Mouse (Mus musculus): Measurements from ENCODE around the gene Prkce.

GRCm38 (mm10) chr17:86518604-86519003, 351.0 kb downstream of the Prkce start:
- TF ChIP-seq CTCF (IDR thresholded peaks at IDR 0.05; ENCODE audit: low read depth, low read length) (no peak), GATA2 (IDR thresholded peaks at IDR 0.05; ENCODE audit: borderline replicate concordance, low read depth, low read length) (no peak), POLR2AphosphoS5 (IDR thresholded peaks at IDR 0.05; ENCODE audit: insufficient replicate concordance, low read depth, low read length) (no peak), GATA1 (IDR thresholded peaks at IDR 0.05; ENCODE audit: borderline replicate concordance, low read length) (no peak), TAL1 (conservative IDR thresholded peaks at IDR 0.05; ENCODE audit: low read depth, low read length) (no peak)

All from G1E (cell line).